Mouse (Mus musculus): ENCODE measurements around the gene Apoe. TPM values are rescaled to one million over a fixed set of nuclear protein-coding genes. Genes with fewer than 3 reads are reported as not detected.
A peak's percentile ranks its signal among the peaks of the same experiment; 100 is the strongest.

The Apoe gene
- total RNA-seq, 1 experiment from 2014 or later: 399 TPM

- 0 out of 2 replicates have a peak, but pooled peaks have one; percentile 33 for ATAC-seq (ENCODE audit: extremely low read depth, insufficient number of reproducible peaks, low FRiP score, poor library complexity, severe bottlenecking)
These were observed 23.2 kb downstream of the Apoe start for GRCm38 (mm10) chr7:19675824-19676223.

DNA sequence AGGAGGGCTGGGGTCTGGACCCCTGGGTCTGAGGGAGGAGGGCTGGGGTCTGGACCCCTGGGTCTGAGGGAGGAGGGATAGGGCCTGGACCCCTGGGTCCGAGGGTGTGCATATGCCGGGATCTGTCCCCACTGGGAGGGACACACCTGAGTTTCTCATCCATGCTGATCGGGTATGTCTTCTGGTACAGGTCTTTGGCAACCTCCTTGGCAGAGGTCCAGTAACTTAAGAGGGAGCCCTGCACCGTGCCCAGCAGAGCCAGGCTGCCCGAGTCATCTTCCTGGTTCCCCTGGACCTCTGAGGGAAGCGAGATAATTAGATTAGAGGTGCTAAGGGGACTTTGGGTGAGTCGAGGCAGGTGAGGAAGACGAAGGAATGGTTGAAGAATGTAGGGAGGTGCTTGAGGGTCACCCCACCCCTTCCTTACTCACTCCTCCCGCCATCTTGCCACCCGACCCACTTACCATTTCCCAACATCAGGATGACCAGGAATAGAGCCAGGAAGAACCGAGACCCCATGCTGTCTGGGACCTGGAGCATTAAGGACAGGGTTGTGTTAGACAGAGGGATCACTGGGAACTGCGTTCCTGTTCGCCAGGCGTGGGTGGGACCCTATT lies 25.8 kb downstream of the Apoe start:
- no peak for ATAC-seq (ENCODE audit: extremely low read depth, insufficient number of reproducible peaks, low FRiP score, poor library complexity, severe bottlenecking)

GRCm38 (mm10) chr7:19671511-19671910 lies 27.5 kb downstream of the Apoe start:
- no peak for ATAC-seq (ENCODE audit: extremely low read depth, insufficient number of reproducible peaks, low FRiP score, poor library complexity, severe bottlenecking)

- ATAC-seq (ENCODE audit: extremely low read depth, insufficient number of reproducible peaks, low FRiP score, poor library complexity, severe bottlenecking): peak; percentile 73
These were observed 29.9 kb downstream of the Apoe start for GRCm38 (mm10) chr7:19668947-19669721.

DNA sequence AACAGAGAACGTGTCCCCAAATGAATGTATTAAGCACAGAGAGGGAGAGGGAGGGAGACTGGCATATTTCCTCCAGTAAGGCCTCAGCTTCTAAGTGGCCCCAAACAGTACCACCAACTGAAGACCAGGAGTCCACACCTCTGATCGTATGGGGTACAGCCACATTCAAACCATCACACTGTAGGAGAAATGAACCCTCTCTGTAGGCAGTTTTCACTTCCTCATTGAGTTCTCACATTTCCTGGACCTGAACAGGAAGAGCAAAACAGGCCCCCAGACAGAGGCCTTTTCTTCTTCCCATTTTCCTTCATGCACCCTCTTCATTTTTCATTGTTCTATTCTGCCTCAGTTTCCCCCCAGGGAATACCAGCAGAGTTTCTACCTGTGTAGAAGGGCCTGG lies 31.6 kb downstream of the Apoe start:
- peak; percentile 14; the same call in 1 of the 2 replicates for ATAC-seq (ENCODE audit: extremely low read depth, insufficient number of reproducible peaks, low FRiP score, poor library complexity, severe bottlenecking)

DNA sequence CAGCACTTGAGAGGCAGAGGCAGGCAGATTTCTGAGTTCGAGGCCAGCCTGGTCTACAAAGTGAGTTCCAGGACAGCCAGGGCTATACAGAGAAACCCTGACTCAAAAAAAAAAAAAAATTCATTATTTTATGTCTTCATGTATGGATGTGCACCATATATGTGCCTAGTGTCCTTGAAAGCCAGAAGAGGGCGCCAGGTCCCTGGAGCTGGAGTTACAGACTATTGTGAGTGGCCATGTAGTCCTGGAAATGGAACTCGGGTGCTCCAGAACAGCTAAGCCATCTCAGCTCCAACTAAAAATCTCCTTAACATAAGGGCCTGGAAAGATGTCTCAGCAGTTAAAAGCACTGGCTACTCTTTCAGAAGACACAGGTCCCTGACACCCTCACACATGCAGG lies 32.2 kb downstream of the Apoe start:
- no peak for ATAC-seq (ENCODE audit: extremely low read depth, insufficient number of reproducible peaks, low FRiP score, poor library complexity, severe bottlenecking)

GRCm38 (mm10) chr7:19664955-19665841 lies 33.8 kb downstream of the Apoe start, which contains the start of gene Clptm1:
Gene Clptm1, minus strand, starts transcription at chr7:19665033.
- peak; percentile 78 for ATAC-seq (ENCODE audit: extremely low read depth, insufficient number of reproducible peaks, low FRiP score, poor library complexity, severe bottlenecking)

DNA sequence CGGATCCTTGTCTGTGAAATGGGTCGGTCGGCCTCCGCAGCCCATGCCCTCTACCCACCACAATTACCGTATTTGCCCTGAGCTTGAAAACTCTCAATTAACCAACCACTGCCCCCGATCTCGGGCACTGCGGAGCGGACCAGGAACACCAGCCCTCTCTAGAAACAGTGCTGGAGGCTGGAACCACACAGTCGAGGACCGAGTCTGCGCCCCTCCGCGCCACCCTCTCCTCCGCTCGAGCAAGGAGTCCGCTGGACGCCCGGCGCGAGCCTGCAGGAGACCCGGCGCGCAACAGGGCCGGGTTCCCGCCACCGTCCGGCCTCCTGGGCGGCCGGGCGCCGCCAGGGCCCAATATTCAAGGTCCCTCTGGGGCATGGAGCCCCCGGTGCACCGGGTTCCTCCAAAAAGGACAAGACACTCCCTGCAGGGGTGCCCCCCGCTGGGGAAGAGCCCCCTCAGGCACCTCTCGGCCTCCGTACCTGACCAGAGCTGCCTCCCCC lies 34.5 kb downstream of the Apoe start:
- ATAC-seq (ENCODE audit: extremely low read depth, insufficient number of reproducible peaks, low FRiP score, poor library complexity, severe bottlenecking): no peak

DNA sequence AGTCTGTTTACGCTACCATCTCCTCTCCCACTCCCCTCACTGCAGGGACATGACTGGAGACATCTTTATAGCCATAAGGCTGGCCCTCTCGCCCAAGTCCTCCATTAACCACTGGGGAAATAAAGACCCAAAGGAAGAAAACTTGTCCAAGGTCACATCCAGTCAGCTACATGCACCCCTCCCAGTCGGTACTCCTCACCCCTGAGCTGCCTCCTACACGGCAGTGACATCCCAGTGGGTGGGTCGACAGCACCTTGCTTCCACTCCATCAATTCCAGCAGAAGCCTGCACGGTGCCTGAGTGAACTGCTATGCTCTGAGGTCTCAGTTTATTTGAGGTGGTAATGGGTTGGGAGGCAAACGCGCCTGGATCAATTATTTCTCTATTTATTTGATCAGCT lies 35.0 kb downstream of the Apoe start:
- no peak for ATAC-seq (ENCODE audit: extremely low read depth, insufficient number of reproducible peaks, low FRiP score, poor library complexity, severe bottlenecking)

DNA sequence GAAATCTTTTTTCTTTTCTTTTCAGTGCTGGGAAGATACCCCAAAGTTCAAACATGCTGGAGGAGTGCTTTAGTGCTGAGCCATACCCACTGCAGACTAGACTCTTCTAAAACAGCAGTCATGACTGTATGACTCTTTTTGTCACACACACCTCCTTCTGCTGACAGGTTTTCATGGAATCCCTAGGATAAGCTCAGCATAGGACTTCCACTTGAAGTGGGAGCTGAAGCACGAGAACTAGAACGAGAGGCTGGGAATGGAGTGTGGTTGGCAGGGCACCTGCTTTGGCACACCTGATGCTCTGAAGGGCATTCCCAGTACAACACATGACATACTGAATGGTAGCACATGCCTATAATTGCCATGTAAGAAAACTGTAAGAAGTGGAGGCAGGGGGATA lies 46.4 kb downstream of the Apoe start:
- ATAC-seq (ENCODE audit: extremely low read depth, insufficient number of reproducible peaks, low FRiP score, poor library complexity, severe bottlenecking): no peak

DNA sequence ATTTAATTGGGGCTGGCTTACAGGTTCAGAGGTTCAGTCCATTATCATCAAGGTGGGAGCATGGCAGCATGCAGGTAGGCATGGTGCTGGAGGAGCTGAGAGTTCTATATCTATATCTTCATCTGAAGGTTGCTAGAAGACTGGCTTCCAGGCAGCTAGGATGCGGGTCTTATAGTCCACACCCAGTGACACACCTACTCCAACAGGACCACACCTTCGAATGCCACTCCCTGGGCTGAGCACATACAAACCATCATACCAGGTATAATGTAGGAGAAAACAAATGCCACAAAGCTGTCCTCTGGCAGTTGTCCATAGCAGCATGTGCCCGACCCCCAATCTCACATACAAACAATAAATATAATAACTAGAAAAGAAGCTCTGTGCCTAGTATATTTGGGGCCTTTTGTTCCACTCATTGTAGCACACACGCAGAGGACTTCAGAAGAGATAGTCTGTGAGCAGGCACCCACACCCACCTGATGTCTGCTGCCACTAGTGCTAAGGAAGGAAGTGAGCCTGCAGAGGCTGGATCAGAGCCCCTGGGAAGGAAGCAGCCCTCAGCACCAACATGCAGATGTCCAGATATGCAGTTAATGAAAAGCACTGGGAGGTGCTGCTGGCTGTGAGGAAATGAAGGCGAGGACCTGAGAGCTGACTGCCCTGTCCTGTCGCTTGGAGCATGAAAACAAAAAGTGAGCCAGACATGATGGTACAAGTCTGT lies 47.8 kb downstream of the Apoe start:
- no peak for ATAC-seq (ENCODE audit: extremely low read depth, insufficient number of reproducible peaks, low FRiP score, poor library complexity, severe bottlenecking)

Other genes starting within 250 kb of the Apoe start
- 17.2 and 18.0 TPM in 2 replicates for gene Mark4, start 240.4 kb downstream of the Apoe start, total RNA-seq (2017)
- 0.12 TPM in 1 of 2 replicates, not detected in the other for gene Exoc3l2, start 235.9 kb downstream of the Apoe start, total RNA-seq (2017)
- gene Bloc1s3, start 190.8 kb downstream of the Apoe start, total RNA-seq (2017): 3.9 and 4.4 TPM in 2 replicates
- 8.7 and 14.3 TPM in 2 replicates for gene Trappc6a, start 190.8 kb downstream of the Apoe start, total RNA-seq (2017)
- gene Nkpd1, start 181.3 kb downstream of the Apoe start, total RNA-seq (2017): not detected in 2 replicates
- gene Ppp1r37, start 136.1 kb downstream of the Apoe start, total RNA-seq (2017): 29.9 and 31.1 TPM in 2 replicates
- gene Zfp296, start 121.9 kb downstream of the Apoe start, total RNA-seq (2017): 8.7 and 11.6 TPM in 2 replicates
- gene Gemin7, start 121.6 kb downstream of the Apoe start, total RNA-seq (2017): 44.1 and 49.8 TPM in 2 replicates
- gene Clasrp, start 94.7 kb downstream of the Apoe start, total RNA-seq (2017): 97.9 and 108 TPM in 2 replicates
- 37.0 and 41.1 TPM in 2 replicates for gene Relb, start 69.8 kb downstream of the Apoe start, total RNA-seq (2017)
- 45.9 and 51.4 TPM in 2 replicates for gene Clptm1, start 34.2 kb downstream of the Apoe start, total RNA-seq (2017)
- 14.0 and 17.5 TPM in 2 replicates for gene Apoc2, start 21.2 kb downstream of the Apoe start, total RNA-seq (2017)
- not detected in 2 replicates for gene Gm44805, start 17.8 kb downstream of the Apoe start, total RNA-seq (2017)
- gene Apoc4, start 17.7 kb downstream of the Apoe start, total RNA-seq (2017): 0.23 TPM in 1 of 2 replicates, not detected in the other
- gene Apoc1, start 6.5 kb downstream of the Apoe start, total RNA-seq (2017): 2.7 and 12.5 TPM in 2 replicates
- gene Tomm40, start 16.2 kb upstream of the Apoe start, total RNA-seq (2017): 22.2 and 22.3 TPM in 2 replicates
- 0.23 TPM in 1 of 2 replicates, not detected in the other for gene Nectin2, start 51.3 kb upstream of the Apoe start, total RNA-seq (2017)
- not detected in 2 replicates for gene Bcam, start 71.8 kb upstream of the Apoe start, total RNA-seq (2017)
- 1.4 and 3.6 TPM in 2 replicates for gene Cblc, start 97.6 kb upstream of the Apoe start, total RNA-seq (2017)
- 59.9 and 60.2 TPM in 2 replicates for gene Bcl3, start 123.6 kb upstream of the Apoe start, total RNA-seq (2017)
- gene Gm19345, start 152.8 kb upstream of the Apoe start, total RNA-seq (2017): 1.6 TPM in 1 of 2 replicates, not detected in the other
- 3.3 and 5.2 TPM in 2 replicates for gene Ceacam16, start 162.1 kb upstream of the Apoe start, total RNA-seq (2017)
- gene Ceacam19, start 188.8 kb upstream of the Apoe start, total RNA-seq (2017): 0.47 TPM in 1 of 2 replicates, not detected in the other
- gene Pvr, start 222.0 kb upstream of the Apoe start, total RNA-seq (2017): 6.8 and 9.2 TPM in 2 replicates

Data from neutrophil, adult 5-6 weeks (primary cell).